Mouse (Mus musculus): ENCODE data around the gene Trim30c. TPM values are rescaled to one million over a fixed set of nuclear protein-coding genes. Genes with fewer than 3 reads are reported as not detected.

Gene Trim30c
- not detected for polyA plus RNA-seq (2017; shearing (Covaris generic))

GRCm38 (mm10) chr7:104400698-104401097, at the start of gene Trim30c:
Gene Trim30c, minus strand, starts transcription at chr7:104400837.

GRCm38 (mm10) chr7:104369736-104370414, 30.8 kb downstream of the Trim30c start, which contains the start of gene Trim30b:
Gene Trim30b, minus strand, starts transcription at chr7:104369884.

GRCm38 (mm10) chr7:104352717-104353599, 47.7 kb downstream of the Trim30c start, which contains the start of gene Trim12c:
Gene Trim12c, minus strand, starts transcription at chr7:104353362.

Other genes with a start within 250 kb of the Trim30c start
- gene Olfm5, start 236.0 kb downstream of the Trim30c start, polyA plus RNA-seq (2017; shearing (Covaris generic)) = not detected
- gene Olfr648, start 217.4 kb downstream of the Trim30c start, polyA plus RNA-seq (2017; shearing (Covaris generic)) = not detected
- not detected for gene Olfr649, start 204.9 kb downstream of the Trim30c start, polyA plus RNA-seq (2017; shearing (Covaris generic))
- 2.0 TPM for gene Trim6, start 182.0 kb downstream of the Trim30c start, polyA plus RNA-seq (2017; shearing (Covaris generic))
- gene Trim34a, start 156.4 kb downstream of the Trim30c start, polyA plus RNA-seq (2017; shearing (Covaris generic)) = 21.8 TPM
- 9.6 TPM for gene Trim5, start 112.7 kb downstream of the Trim30c start, polyA plus RNA-seq (2017; shearing (Covaris generic))
- gene Trim12a, start 85.4 kb downstream of the Trim30c start, polyA plus RNA-seq (2017; shearing (Covaris generic)) = 124 TPM
- gene Trim34b, start 71.4 kb downstream of the Trim30c start, polyA plus RNA-seq (2017; shearing (Covaris generic)) = 0.91 TPM
- gene Trim12c, start 47.5 kb downstream of the Trim30c start, polyA plus RNA-seq (2017; shearing (Covaris generic)) = 8.7 TPM
- gene Trim30b, start 31.0 kb downstream of the Trim30c start, polyA plus RNA-seq (2017; shearing (Covaris generic)) = 0.22 TPM
- 30.3 TPM for gene Trim30a, start 64.4 kb upstream of the Trim30c start, polyA plus RNA-seq (2017; shearing (Covaris generic))
- gene Trim30d, start 107.0 kb upstream of the Trim30c start, polyA plus RNA-seq (2017; shearing (Covaris generic)) = 7.6 TPM
- gene Olfr651, start 149.3 kb upstream of the Trim30c start, polyA plus RNA-seq (2017; shearing (Covaris generic)) = not detected
- gene Olfr652, start 160.1 kb upstream of the Trim30c start, polyA plus RNA-seq (2017; shearing (Covaris generic)) = 0.10 TPM
- gene Olfr653, start 176.5 kb upstream of the Trim30c start, polyA plus RNA-seq (2017; shearing (Covaris generic)) = not detected
- not detected for gene Olfr654, start 186.2 kb upstream of the Trim30c start, polyA plus RNA-seq (2017; shearing (Covaris generic))
- not detected for gene Olfr655, start 200.9 kb upstream of the Trim30c start, polyA plus RNA-seq (2017; shearing (Covaris generic))
- gene Olfr656, start 213.1 kb upstream of the Trim30c start, polyA plus RNA-seq (2017; shearing (Covaris generic)) = not detected
- not detected for gene Olfr657, start 224.0 kb upstream of the Trim30c start, polyA plus RNA-seq (2017; shearing (Covaris generic))
- not detected for gene Olfr658, start 246.5 kb upstream of the Trim30c start, polyA plus RNA-seq (2017; shearing (Covaris generic))

Data from naive thymus-derived CD4-positive, alpha-beta T cell, adult 5 months (primary cell).